Mouse (Mus musculus): ENCODE results near the gene Shisa8. TPM values are rescaled to one million over a fixed set of nuclear protein-coding genes. Genes with fewer than 3 reads are reported as not detected.

The Shisa8 gene
- total RNA-seq, 2 experiments from 2014 or later = 0.14 to 0.19 TPM

DNA sequence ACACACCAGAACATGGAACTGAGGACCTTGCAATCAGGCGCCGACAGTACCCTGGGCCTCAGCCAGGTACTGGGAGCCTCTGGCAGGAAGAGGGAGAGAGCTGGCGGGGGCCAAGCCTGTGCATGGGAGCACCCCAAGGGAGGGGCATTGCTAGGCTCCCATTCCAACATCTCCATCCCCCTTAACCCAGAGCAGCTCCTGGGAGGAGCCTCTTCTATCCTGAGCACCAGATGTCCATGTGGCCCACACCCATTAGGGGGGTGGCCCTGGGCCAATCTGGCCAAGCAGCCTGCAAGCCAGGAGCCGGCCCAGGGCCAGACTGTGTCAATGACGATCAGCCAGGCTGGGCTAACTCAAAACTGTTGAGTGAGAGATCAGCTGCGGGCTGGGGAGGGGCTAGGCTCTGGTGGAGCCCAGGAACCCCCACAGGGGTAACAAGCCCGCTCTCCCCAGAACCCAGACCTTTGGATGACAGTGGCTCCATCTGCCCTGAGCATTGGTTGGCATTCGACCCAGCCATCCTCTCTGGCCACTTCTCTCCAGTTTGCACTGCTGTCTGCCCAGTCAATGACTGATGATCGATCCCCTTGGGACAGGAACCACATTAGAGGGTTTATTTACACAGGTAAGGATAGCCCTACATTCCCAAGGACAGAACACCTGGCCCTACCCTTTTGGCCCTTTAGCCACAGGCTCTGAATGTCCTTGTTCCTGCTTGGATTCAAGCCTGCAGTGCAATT, 6.1 kb downstream of the Shisa8 start:
- peak; percentile 76 to 78 for DNase-seq
- intact Hi-C loops (cut with DNase I) = no loop called here

DNA sequence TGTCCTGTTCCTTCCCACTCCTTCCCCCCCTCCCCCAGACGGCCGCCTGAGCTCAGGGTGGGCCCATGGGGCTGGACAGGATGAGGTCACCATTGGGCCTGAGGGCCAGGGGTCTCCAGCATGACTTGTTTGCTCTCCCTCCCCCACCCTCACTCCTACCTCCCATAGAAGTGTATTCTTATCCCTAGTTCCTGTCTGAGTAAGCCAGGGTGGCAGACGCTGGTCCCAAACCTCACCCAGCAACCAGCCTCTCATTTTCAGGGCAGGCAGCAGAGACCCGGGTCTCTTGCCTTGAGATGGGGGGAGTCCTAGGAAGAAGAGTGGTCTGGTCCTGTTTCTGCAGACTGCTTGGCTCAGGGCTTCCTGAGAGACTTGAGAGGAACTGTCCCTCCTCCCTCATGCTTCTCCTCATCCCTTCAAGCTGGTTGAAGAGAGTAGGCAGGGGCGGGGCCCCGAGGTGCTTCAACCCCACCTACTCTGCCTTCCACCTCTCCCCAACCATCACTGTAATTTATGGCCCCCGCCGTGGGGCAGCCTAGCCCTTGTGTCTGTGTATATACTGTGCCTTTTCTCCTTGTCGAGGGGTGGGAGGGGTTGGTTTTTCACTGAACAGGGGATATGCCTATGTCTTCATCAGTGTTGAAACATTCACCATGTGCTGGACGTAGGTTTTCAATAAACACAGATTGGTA, 7.8 kb downstream of the Shisa8 start:
- DNase-seq = no peak
- intact Hi-C loops (cut with DNase I) = no loop called here

DNA sequence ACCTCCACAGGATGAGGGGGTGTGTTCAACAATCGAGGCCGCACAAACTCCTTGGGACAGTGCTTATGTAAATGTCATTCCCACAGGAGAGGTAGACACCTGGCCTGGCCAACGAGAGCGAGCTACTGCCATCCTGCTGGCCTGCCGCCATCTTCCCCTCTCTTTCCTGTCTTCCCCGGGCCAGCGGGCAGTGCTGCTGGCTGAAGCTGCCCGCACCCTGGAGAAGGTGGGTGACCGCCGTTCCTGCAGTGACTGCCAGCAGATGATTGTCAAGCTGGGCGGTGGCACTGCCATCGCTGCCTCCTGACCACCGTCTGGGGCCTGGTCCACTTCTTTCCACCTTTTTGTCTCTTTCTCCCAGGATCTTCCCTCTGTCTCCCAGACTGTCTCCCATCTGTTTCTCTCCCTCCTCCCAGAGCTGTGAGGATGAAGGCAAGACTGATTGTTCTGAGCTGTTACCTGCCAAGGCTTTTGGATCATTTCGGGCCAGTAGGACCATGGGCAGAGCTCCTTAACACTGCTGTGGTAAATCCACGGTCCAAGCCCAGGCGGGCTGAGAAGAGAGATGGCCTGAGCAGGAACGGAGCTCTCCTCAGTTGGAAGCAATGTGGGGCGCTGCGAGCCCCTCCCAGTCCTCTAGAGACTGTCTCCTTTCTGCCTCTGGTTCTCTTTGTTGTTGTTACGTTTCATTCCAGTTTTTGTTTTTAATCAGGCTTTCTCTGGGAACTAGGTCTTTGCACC, 8.8 kb downstream of the Shisa8 start:
- intact Hi-C loops (cut with DNase I) = no loop called here
- no peak for DNase-seq

DNA sequence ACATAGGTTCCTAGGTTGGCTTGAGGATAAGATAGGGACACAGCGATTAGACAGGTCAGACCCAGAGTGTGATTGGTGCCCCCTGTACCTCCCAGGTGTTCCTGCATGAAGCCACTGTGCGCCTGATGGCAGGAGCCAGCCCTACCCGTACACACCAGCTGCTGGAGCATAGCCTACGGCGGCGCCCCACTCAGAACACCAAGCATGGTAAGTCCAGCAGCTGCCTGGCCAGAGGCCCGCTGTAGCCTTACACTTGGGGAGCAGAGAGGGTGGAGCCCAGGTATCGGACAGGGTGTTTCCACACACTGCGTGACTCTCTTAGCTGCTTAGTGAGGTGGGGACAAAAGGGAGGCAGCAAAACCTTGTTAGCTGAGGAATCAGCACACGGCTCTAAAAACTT, 9.5 kb downstream of the Shisa8 start:
- no peak for DNase-seq
- intact Hi-C loops (cut with DNase I) = no loop called here

DNA sequence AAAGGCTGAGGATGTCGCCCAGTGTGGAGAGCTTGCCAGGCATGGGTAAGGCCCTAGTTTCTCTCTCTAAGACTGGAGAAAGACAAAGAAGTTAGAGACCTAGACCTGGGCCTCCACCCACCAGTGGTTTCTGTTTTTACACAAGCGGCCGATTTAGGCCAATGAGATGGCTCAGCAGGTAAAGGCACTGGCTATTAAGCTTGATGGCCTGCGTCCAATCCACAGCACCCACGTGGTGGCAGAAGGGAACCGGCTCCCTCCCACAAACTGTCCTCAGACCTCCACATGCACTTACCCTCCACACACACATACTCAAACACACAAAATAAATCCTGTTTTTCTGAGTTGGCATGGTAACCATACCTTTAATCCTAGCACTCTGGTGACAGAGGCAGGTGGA, 10.5 kb downstream of the Shisa8 start:
- DNase-seq = no peak
- intact Hi-C loops (cut with DNase I) = no loop called here

DNA sequence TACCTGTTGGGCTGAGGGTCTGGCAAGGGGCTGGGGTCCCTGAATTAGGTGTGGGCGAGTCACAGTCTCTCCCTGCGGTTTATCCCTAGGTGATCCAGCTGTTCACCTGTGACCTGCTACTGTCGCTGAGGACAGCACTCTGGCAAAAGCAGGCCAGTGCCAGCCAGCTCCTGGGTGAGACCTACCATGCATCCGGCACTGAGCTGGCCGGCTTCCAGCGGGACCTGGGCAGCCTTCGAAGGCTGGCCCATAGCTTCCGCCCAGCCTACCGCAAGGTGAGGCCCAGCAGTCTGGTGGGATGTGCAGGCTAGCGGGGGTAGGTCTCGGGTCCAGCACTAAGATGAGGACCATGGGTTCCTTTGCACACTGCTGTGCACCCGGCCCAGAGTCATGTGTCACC, 13.1 kb downstream of the Shisa8 start:
- DNase-seq = no peak
- intact Hi-C loops (cut with DNase I) = no loop called here

DNA sequence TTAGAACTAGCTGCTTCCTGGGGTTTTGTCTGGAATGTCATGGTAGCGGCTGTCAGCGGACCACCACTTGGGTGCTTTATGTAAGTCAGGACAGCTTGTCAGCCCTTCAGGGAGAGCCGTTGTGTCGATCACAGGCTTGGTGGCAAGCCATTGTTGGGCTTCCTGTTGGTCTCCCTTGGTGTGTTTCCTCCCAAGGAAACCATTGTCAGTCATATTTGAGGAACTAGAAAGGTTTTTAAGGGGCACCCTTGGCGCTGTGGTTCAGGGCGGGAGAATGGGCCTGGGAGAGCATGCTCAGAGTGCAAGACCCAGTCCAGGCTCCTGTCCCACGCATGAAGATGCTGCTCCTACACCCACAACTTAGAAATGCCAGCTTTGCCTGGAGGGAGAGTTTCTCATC, 14.3 kb downstream of the Shisa8 start:
- intact Hi-C loops (cut with DNase I) = no loop called here

DNA sequence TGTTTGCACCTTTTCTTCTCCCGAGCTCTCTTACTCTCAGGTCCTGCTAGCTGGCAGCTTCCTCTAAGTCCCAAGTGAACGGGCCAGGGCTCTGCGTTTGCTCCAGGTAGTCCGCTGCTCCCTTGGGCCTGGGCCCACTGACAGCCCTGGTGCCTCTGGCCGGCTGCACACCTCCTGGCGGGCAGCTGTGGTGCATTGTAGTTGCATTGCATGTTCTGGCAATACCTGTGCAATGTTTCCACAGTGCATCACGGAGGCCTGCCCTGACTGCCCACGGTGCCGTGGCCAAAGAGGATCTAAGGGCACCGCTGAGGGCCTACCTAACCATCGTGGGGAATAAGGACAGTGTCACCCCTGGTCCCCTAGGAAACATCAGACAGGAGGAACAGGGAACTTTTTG, 14.7 kb downstream of the Shisa8 start:
- no peak for DNase-seq
- intact Hi-C loops (cut with DNase I) = no loop called here

More for the DNA sequence above, 14.3 kb downstream of the Shisa8 start:
- no peak for DNase-seq

DNA sequence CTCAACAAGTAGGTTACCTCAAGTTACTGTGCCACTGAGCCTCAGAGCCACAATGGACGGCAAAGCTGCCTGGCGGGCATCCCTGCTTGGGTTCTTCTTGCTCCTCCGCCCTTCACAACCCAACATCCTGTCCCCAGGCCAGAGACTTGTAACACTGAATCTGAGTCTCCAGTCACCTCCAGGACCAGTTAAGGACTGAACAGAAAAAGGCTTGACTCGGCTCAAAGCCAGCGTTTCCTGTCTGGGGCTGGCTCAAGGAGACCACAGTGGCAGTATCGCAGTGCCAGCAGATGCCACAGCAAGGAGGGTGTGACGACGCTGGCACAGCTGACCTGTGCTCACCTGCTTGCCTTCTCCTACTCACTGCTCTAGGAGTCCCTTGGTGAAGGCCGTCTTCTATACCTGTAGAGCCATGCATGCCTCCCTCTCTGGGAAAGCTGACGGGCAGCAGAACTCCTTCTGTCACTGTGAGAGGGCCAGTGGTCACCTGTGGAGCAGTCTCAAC, 15.3 kb downstream of the Shisa8 start:
- intact Hi-C loops (cut with DNase I) = no loop called here
- DNase-seq = no peak

DNA sequence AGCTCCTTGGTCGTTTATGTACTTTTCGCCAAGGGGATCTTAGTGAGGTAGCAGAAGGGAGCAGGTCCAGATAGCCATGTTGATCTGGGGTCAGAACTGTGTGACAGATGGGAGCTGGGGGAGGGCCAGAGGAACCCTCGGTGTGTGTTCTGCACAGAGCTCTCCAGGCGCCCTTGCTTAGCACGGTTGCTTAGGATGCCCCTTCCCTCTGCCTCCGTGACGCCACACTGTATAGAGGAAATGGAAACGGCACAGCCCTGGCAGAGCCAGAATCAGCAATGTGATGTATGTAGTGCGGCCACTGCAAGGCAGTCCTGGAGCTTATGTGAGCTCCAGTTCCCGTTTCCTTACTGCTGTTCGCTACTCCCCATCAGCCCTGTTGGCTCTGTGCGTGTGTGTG, 16.3 kb downstream of the Shisa8 start:
- intact Hi-C loops (cut with DNase I) = no loop called here
- no peak for DNase-seq

DNA sequence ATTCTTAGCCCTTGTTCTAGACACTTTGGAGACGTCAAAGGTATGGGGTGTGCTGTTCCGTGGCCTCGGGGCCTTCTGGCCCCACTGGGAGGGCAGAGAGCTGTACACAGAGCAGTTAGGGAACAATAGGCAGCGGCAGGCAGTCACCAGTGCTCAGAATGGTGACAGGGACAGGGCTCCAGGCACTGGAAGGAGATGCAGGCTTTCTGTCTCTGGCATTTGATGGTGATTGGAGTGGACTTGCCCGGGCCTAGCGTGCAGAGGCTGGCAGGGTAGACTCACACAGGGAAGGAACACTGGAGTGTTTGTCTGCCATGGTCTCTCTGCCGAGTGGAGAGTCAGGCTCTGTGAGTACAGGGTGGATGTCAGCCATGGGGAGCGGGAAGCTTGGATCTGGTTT, 20.0 kb downstream of the Shisa8 start:
- intact Hi-C loops (cut with DNase I) = no loop called here
- DNase-seq = no peak

DNA sequence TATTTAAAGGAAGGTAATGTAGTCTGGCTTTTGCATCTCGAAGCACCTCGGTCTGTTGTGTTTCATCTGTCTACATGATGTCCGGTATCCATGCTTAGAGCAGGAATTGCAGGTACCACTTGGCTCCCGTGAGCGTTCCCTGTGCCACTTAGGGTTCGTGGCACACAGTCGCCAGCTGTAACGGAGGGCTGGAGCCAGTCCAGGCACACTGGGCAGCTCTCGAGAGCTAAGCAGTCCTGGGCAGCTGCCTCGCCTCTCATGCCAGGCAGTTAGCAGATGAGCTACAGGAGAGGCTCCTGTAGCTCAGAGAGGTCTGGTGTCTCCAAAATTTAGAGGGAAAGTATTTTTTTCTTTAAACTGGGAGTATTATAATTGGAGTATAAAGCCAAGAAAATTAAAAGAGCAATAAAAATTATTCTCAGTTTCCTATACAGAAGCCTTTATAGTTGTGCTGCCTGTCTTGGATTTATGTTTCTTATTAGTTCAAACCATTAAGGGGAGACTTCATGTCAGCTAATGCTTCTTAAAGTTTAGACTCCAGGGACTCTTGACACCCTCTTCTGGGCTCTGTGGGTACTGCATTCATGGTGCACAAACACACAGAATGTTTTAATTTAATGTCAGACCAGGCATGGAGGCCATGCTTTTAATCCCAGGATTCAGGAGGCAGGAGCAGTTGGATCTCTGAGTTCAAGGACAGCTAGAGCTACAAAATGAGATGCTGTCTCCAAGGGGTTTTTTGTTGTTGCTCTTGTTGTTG, 24.0 kb downstream of the Shisa8 start:
- intact Hi-C loops (cut with DNase I) = no loop called here
- DNase-seq = peak; percentile 37 to 49

DNA sequence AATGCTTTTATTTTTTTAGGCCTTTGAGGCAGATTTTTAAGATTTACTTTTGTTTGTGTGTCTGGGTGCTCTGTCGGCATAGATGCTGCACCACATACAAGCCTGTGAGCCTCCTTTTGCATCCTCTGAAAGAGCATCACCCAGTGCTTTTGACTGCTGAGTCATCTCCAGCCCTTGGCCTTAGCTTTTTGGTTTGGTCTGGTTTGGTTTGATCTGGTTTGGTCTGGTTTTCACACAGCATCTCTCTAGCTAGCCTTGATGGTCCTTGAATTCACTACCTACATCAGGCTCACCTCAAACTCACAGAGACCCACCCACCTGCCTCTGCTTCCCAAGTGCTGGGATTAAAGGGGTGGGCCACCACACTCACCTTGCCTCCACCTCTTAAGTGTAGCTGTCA, 24.7 kb downstream of the Shisa8 start:
- DNase-seq = no peak
- intact Hi-C loops (cut with DNase I) = no loop called here

DNA sequence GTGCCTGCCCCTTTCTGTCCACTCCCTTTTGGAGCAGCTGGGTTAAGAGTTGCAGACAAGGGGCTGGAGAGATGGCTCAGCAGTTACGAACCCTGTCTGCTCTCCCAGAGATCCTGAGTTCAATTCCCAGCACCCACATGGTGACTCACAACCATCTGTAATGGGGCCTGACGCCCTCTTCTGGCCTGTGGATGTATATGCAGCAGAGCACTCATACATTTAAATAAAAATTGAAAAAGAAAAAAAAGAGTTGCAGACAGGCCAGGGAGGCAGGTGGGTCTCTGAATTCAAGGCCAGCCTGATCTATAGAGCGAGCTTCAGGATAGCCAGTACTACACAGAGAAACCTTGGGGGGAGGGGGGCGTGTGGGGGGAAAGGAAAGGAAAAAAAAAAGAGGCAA, 25.2 kb downstream of the Shisa8 start:
- intact Hi-C loops (cut with DNase I) = no loop called here
- no peak for DNase-seq

DNA sequence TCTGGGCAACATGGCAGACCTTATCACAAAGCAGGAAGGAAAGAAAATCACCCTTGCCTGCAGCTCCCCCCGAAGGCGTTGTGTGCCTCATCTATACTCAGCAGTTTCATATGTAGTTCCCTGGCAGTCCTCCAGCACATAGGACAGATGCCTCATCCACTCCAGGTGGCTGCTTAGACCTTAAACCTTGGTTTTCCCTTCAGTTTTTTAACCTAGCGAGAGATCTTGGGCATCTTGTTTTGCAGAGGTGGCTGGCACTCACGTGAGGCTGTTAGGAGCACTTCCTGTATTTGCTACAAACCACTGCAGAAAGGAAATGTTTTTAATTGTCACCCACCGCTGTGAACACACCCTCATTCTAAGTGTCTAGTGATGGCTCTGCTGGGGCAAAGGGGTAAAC, 25.7 kb downstream of the Shisa8 start:
- no peak for DNase-seq
- intact Hi-C loops (cut with DNase I) = no loop called here

DNA sequence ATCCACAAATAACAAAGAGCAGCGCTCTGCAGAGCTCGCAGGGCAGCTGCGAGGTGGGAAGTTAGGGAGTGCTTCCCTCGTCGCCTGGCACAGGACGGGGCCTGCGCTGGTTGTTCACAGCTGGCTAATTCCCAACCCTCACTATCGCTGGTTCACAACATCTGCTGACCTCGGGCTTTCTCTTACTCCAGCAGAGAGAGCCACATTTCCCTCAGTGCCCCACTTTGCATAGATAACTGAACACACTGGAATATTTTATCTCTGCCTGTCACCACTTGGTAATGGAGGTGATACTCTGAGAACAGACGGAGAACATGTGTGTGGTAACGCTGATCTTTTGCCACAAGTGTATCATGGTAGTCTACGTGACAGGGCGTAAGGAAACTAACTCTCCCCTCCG, 26.5 kb downstream of the Shisa8 start:
- DNase-seq = peak in 1 of 2 experiments; percentile 22
- intact Hi-C loops (cut with DNase I) = no loop called here

DNA sequence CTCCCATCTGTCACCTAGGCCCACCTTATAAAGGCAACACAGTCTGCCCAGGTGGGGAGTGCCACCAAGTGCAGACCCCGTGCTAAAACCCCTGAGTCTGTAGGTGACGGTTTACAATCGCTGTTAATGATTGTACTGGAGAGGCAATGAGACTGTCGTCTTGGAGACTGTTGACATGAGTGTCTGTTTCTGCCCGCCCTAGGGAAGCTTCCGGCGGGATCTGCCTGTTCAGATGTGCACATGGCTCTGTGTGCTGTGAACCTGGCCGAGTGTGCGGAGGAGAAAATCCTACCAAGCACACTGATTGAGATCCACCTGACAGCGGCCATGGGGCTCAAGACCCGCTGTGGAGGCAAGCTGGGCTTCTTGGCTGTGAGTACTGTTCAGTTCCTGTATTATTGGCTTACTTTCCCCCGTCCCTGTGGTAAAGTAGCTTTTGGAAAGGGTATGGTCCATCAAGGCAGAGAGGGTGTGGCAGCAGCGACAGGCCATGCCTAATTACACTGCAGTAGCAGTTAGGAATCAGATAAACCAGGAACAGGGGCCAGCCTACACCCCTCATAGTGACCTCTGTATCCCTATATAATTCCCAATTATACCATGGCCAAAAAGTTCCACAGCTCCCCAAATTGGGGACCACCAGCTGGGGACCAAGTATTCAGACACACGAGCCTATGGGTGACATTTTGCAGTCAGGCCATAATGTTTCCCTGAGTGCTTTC, 27.4 kb downstream of the Shisa8 start:
- intact Hi-C loops (cut with DNase I) = no loop called here

DNA sequence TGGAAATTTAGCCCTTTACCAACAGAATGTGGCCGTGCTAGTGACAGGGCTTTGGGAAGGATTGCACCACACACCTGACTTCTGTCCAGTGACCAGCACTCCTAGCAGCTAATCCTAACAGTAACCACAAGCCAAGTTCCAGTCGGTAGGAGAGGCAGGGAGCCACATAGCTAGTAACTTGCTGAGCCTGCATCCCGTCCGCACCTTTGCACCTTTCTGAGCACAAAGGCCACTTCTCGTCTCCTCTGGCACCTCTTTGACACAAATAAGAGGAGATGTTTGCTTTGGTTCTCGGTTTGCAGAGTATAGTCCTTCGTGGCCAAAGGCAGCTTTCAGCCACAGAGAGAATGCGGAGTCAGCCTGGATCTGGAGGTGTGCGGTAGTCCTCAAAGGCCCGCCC, 28.0 kb downstream of the Shisa8 start:
- no peak for DNase-seq
- intact Hi-C loops (cut with DNase I) = loop anchor here (5.0 kb wide), 1 partner anchor 48 kb away; no protein-coding TSS in a partner anchor

More for the DNA sequence above, 27.4 kb downstream of the Shisa8 start:
- DNase-seq = no peak

DNA sequence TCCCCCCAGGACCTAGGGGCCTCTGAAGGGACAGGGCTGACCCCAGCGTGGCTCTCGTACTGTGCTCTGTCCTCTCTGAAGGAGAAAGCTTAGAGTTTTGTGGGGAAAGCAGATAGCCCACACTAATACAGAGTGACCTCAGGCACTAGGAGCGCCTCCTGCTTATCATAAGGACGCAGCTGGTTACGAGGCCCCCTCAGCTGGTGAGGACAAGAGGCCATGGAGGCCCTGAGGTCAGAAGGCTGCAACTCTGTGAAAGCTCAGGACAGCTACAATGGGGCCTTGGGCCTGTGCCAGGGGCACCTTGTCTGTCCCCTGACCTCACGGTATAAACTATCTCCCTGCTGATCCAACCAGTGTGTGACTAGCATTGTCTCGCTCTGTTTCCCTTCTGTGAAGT, 28.4 kb downstream of the Shisa8 start:
- intact Hi-C loops (cut with DNase I) = loop anchor here (5.0 kb wide), 1 partner anchor 48 kb away; no protein-coding TSS in a partner anchor
- no peak for DNase-seq

DNA sequence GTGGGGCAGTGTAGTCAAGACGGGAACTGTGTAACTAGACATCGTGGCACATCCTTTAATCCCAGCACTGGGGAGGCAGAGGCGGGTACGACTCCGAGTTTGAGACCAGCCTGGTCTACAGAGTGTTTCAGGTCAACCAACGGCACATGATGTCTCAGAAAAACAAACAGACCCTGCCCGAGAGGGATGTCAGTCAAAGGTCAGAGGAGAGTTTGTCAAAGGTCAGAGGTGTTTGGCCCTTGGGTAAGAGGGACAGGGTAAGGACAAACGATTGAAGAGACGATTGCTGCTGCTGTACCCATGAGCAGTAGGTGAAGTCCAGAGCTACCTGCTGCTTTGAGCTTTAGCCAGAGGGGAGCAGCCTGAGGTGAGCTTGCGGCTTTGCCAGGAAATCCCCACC, 29.0 kb downstream of the Shisa8 start:
- intact Hi-C loops (cut with DNase I) = loop anchor here (5.0 kb wide), 1 partner anchor 49 kb away; no protein-coding TSS in a partner anchor
- DNase-seq = no peak

Measured in heart, postnatal 36 days (tissue).